Mouse (Mus musculus) midbrain, embryonic 11.5 days (tissue): ENCODE data around the gene Gm13289. TPM values are rescaled to one million over a fixed set of nuclear protein-coding genes. Genes with fewer than 3 reads are reported as not detected.
"Not testable (repeated sequence)": the region's sequence is repeated elsewhere in the genome, so short reads cannot be mapped to it uniquely, and the experiment has no call there.

Source experiments
- ATAC-seq: fragments of 200-750 bp; cut with Nextera tagmentation; 2 replicates; pipeline ENCODE4 v1.8.0; 2017; ENCODE audit warnings: moderate TSS enrichment, moderate library complexity; ENCODE audit not compliant: low FRiP score
- DNase-seq: peaks from one replicate; pipeline ENCODE4 v3.0.0; 2015; ENCODE audit warnings: low spot score; ENCODE audit errors: missing footprints
- H3K27ac ChIP-seq: fragments of 300-500 bp; sonication (generic); 2 replicates; pipeline ENCODE4 v1.5.1; 2014; ENCODE audit warnings: low read depth, low read length
- H3K27me3 ChIP-seq: fragments of 300-500 bp; sonication (generic); 2 replicates; pipeline ENCODE4 v1.6.1; 2014; ENCODE audit warnings: mild to moderate bottlenecking, low read length, moderate library complexity, mixed read lengths; ENCODE audit not compliant: control insufficient read depth, insufficient read depth
- H3K36me3 ChIP-seq: fragments of 300-500 bp; sonication (generic); 2 replicates; pipeline ENCODE4 v1.6.1; 2014; ENCODE audit warnings: mild to moderate bottlenecking, low read length, moderate library complexity, mixed read lengths; ENCODE audit not compliant: control insufficient read depth, insufficient read depth
- H3K4me1 ChIP-seq: fragments of 300-500 bp; sonication (generic); 2 replicates; pipeline ENCODE4 v1.6.1; 2014; ENCODE audit warnings: low read length; ENCODE audit not compliant: control insufficient read depth, insufficient read depth
- H3K4me2 ChIP-seq: fragments of 300-500 bp; sonication (generic); 2 replicates; pipeline ENCODE4 v1.6.1; 2014; ENCODE audit warnings: mild to moderate bottlenecking, moderate library complexity
- H3K4me3 ChIP-seq: fragments of 300-500 bp; sonication (generic); 2 replicates; pipeline ENCODE4 v1.5.1; 2014; ENCODE audit warnings: low read depth, low read length
- H3K9ac ChIP-seq: fragments of 300-500 bp; sonication (generic); 2 replicates; pipeline ENCODE4 v1.6.1; 2014; ENCODE audit warnings: low read length
- H3K9me3 ChIP-seq: fragments of 300-500 bp; sonication (generic); 2 replicates; pipeline ENCODE4 v1.6.1; 2016; ENCODE audit warnings: low read length; ENCODE audit not compliant: control insufficient read depth
- WGBS: fragments of 180-500 bp; shearing (Covaris S2); extraction: QIAGEN DNeasy Blood & Tissue Kit; methylation state at CpG from one replicate; pipeline ENCODE4 v1.1.7; 2014; 5-methylcytosine and 5-hydroxymethylcytosine counted together
- polyA plus RNA-seq: library from polyadenylated mRNA; unstranded; fragments of >200 nt; fragmentation: Nextera tagmentation; extraction: Ambion mirVana; gene quantifications from 2 replicates; pipeline ENCODE4 v1.2.1, GENCODE M21; 2014

Gm13289 gene
- polyA plus RNA-seq, 1 experiment from 2014 or later: not detected

DNA sequence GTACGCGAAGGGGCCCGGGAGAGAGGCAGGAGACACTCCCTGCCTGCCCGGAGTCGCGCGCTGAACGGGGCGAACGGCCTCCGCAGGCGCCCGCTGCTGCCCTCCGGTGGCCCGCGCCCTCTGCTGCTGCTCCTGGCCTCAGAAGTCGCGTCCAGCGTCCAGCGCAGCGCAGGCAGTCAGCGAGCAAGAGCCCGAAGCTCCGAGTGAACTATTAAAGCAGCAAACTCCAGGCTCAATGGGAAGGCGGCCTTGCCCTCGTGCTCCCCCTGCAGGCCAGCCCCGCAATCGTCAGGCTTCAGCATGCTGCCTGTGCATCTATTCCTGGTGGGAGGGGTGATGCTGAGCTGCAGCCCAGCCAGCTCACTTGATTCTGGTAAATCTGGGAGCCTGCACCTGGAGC, 20.4 kb downstream of the Gm13289 start, which contains the start of gene Gm13279:
Gene Gm13279, plus strand, starts transcription at position 301 of the 400 bp plus-strand sequence.
- H3K36me3 ChIP-seq, H3K27ac ChIP-seq, H3K4me3 ChIP-seq, H3K4me1 ChIP-seq, H3K9ac ChIP-seq, H3K9me3 ChIP-seq, DNase-seq, H3K4me2 ChIP-seq, ATAC-seq, H3K27me3 ChIP-seq: not testable (repeated sequence)
- WGBS: no CpG with 5 or more reads among the region's 28 CpGs

DNA sequence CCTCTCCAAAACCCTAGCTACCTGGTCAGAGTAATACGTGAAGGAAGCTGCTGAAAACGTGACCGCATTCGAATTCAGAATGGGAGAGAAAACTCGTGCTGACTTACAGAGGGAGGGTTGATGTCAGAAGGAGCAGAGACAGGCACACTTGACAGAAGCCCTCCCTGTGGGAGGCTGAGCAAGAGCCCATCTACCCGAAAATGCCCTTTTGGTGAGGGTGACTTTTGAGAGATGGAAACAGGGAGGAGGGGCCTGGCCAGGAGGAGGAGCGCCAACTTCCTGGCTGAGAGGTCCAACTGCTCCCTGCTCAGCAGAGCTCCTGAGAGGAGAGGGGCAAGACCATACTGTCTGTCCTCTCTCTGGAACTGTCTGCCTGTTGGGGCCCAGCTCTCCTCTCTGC, 22.6 kb downstream of the Gm13289 start, which contains the start of gene Gm13285:
Gene Gm13285, plus strand, starts transcription at position 301 of the 400 bp plus-strand sequence.
- H3K4me3 ChIP-seq, H3K4me2 ChIP-seq, DNase-seq, H3K27me3 ChIP-seq, H3K36me3 ChIP-seq, H3K4me1 ChIP-seq, H3K27ac ChIP-seq, ATAC-seq, H3K9me3 ChIP-seq, H3K9ac ChIP-seq: not testable (repeated sequence)
- 7% methylated on average over 3 of the region's 7 CpGs for WGBS

DNA sequence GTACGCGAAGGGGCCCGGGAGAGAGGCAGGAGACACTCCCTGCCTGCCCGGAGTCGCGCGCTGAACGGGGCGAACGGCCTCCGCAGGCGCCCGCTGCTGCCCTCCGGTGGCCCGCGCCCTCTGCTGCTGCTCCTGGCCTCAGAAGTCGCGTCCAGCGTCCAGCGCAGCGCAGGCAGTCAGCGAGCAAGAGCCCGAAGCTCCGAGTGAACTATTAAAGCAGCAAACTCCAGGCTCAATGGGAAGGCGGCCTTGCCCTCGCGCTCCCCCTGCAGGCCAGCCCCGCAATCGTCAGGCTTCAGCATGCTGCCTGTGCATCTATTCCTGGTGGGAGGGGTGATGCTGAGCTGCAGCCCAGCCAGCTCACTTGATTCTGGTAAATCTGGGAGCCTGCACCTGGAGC, 26.2 kb downstream of the Gm13289 start, which contains the start of gene Gm13287:
Gene Gm13287, plus strand, starts transcription at position 301 of the 400 bp plus-strand sequence.
- WGBS: no CpG with 5 or more reads among the region's 29 CpGs
- H3K4me3 ChIP-seq, H3K4me1 ChIP-seq, H3K9me3 ChIP-seq, H3K36me3 ChIP-seq, H3K9ac ChIP-seq, ATAC-seq, H3K27ac ChIP-seq, H3K4me2 ChIP-seq, DNase-seq, H3K27me3 ChIP-seq: not testable (repeated sequence)

DNA sequence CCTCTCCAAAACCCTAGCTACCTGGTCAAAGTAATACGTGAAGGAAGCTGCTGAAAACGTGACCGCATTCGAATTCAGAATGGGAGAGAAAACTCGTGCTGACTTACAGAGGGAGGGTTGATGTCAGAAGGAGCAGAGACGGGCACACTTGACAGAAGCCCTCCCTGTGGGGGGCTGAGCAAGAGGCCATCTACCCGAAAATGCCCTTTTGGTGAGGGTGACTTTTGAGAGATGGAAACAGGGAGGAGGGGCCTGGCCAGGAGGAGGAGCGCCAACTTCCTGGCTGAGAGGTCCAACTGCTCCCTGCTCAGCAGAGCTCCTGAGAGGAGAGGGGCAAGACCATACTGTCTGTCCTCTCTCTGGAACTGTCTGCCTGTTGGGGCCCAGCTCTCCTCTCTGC, 28.5 kb downstream of the Gm13289 start, which contains the start of gene Gm13288:
Gene Gm13288, plus strand, starts transcription at position 301 of the 400 bp plus-strand sequence.
- H3K4me1 ChIP-seq, ATAC-seq, DNase-seq, H3K9ac ChIP-seq, H3K4me3 ChIP-seq, H3K36me3 ChIP-seq, H3K27ac ChIP-seq, H3K4me2 ChIP-seq, H3K9me3 ChIP-seq, H3K27me3 ChIP-seq: not testable (repeated sequence)
- WGBS: no CpG with 5 or more reads among the region's 8 CpGs

DNA sequence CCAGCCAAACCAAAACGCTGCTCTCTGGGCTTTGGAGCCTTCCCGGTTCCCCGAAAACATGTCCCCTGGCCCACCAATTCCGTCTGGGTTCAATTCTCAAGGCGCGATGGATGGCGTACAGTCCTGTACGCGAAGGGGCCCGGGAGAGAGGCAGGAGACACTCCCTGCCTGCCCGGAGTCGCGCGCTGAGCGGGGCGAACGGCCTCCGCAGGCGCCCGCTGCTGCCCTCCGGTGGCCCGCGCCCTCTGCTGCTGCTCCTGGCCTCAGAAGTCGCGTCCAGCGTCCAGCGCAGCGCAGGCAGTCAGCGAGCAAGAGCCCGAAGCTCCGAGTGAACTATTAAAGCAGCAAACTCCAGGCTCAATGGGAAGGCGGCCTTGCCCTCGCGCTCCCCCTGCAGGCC, 29.0 kb downstream of the Gm13289 start:
- not testable (repeated sequence) for H3K4me2 ChIP-seq, DNase-seq, H3K4me1 ChIP-seq, H3K27ac ChIP-seq, H3K27me3 ChIP-seq, ATAC-seq, H3K9ac ChIP-seq, H3K9me3 ChIP-seq, H3K4me3 ChIP-seq, H3K36me3 ChIP-seq
- WGBS: 0% methylated on average over 11 of the region's 34 CpGs

- 61% methylated on average over 3 of the region's 3 CpGs for WGBS
- ATAC-seq (no peak), DNase-seq (no peak)
- Histone ChIP-seq H3K9me3 (no peaks in the 10 kb centered on the region), H3K9ac (no peak within 1 kb of the TSS), H3K36me3 (no peaks in the 10 kb centered on the region), H3K4me2 (no peak within 1 kb of the TSS), H3K27me3 (no peaks in the 10 kb centered on the region), H3K27ac (no peak within 1 kb of the TSS), H3K4me1 (no peaks in the 10 kb centered on the region), H3K4me3 (no peak within 1 kb of the TSS)
Observed at GRCm38 (mm10) chr4:88815928-88816327, 39.2 kb downstream of the Gm13289 start, which contains the start of gene Ifna7. Gene Ifna7 (plus strand): TSS chr4:88816228.

DNA sequence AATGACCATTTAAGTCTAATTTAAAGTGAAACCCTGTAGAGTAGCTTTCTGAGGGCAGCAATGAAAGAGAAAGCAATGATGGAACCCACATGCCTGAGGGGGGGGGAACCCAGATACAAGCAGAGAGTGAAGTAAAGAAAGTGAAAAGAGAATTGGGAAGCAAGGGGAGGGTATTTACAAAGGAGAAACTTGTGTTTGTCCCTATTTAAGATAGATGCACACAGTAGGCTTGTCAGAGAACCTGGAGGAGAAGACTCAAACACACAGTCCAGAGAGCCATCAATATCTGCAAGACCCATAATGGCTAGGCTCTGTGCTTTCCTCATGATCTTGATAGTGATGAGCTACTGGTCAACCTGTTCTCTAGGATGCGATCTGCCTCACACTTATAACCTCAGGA, 42.9 kb downstream of the Gm13289 start, which contains the start of gene Ifna11:
Gene Ifna11, plus strand, starts transcription at position 301 of the 400 bp plus-strand sequence.
- Histone ChIP-seq H3K36me3 (no peaks in the 10 kb centered on the region), H3K27ac (no peak within 1 kb of the TSS), H3K4me1 (no peaks in the 10 kb centered on the region), H3K9ac (no peak within 1 kb of the TSS), H3K27me3 (no peaks in the 10 kb centered on the region), H3K9me3 (no peaks in the 10 kb centered on the region), H3K4me2 (no peak within 1 kb of the TSS), H3K4me3 (no peak within 1 kb of the TSS)
- ATAC-seq (no peak), DNase-seq (no peak)
- 78% methylated on average over 1 of the region's 1 CpGs for WGBS

DNA sequence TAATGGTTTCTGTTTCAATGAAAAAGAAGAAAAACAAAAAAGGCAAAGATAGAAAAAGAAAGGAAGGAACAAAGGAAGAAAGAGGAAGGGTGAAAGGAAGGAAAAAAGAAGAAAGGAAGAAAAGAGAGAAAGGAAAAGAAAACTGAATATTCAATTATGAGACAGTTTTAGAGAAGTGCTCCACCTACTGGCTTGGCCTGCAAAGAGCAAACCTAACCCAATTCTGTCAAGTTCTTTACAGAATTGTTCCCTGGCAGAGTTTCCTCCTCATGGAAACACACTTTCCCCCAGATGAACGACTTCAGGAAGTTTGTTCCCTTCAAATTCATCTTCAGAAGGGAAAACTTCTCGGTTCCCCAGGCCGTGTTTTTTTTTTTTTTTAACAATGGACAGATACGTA, 46.3 kb downstream of the Gm13289 start:
- Histone ChIP-seq H3K4me2 (no peak overlapping the region), H3K27ac (no peak overlapping the region), H3K4me3 (no peak overlapping the region), H3K4me1 (no peaks in the 10 kb centered on the region), H3K36me3 (no peaks in the 10 kb centered on the region), H3K27me3 (no peaks in the 10 kb centered on the region), H3K9me3 (no peaks in the 10 kb centered on the region), H3K9ac (no peak overlapping the region)
- WGBS: 30% methylated on average over 4 of the region's 4 CpGs
- DNase-seq: no peak
- no peak for ATAC-seq
